Mouse (Mus musculus): ENCODE measurements around the gene Ccr5. TPM values are rescaled to one million over a fixed set of nuclear protein-coding genes. Genes with fewer than 3 reads are reported as not detected.

Gene Ccr5
- total and polyA plus RNA-seq, 3 experiments: 0.86 to 2.1 (median 1.2) TPM

DNA sequence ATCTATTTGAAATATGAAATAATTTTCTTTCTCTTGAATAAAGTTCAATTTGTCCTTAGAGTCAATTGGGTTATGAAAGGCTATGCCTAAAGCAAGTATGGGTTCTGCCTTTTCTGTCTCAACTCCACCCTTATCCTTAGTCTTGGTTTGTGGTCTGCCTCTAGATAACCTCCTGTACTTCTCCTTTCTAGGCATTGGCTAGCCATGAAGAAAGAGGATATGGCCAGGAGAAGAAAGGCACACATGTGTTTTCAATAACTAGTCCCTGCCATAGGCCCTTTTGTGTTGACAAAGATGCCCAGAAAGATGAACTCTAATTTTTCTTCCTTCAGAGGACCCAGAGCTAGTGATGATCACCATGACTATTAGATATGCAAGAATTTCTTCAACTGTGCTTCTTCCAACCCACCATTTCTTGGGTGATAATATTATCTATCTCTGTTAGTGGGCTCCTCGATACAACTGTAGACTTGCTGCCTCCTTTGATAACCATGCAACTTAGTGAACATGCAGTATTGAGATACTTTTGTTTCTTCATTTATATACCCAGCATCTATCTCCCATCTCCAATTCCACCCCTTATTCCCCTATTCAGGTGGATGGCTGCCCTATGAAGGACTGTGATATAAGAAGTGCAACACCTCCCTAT lies 8.6 kb upstream of the Ccr5 start:
- in situ Hi-C loops (cut with MboI; ENCODE audit: low pct_ligation_motif_present, low pct_unique_long_range_greater_than_20kb, low sequenced_read_pairs) (no loop called here), dilution Hi-C loops (cut with MboI; ENCODE audit: extremely low pct_ligation_motif_present, extremely low pct_unique_long_range_greater_than_20kb, low sequenced_read_pairs) (no loop called here)
- TF ChIP-seq IRF4 (IDR thresholded peaks at IDR 0.05; ENCODE audit: low read depth, low read length) (no peak), JUN (IDR thresholded peaks at IDR 0.05; ENCODE audit: insufficient read depth, low read depth, low read length) (no peak), CHD2 (IDR thresholded peaks at IDR 0.05; ENCODE audit: low read length) (no peak), HCFC1 (IDR thresholded peaks at IDR 0.05; ENCODE audit: low read depth, low read length) (no peak)
- Histone ChIP-seq H3K27me3 (replicated peaks) (no peaks in the 10 kb centered on the region), H3K4me1 (ENCODE audit: control insufficient read depth in 1 of 2, insufficient read depth in 2 of 2) (peaks cover 9 to 10% of the 10 kb centered on the region in 2 experiments; a peak in 3 of 4 replicates), H3K4me3 (replicated peaks in 1 of 3; ENCODE audit: low read depth in 2 of 3, low read length in 2 of 3, poor library complexity in 1 of 3) (no peak overlapping the region), H3K79me2 (replicated peaks; ENCODE audit: control insufficient read depth, extremely low read depth, insufficient read depth, poor library complexity, severe bottlenecking) (no peaks in the 10 kb centered on the region), H3K9ac (ENCODE audit: insufficient read depth, low read depth) (no peak overlapping the region), H3K36me3 (replicated peaks in 1 of 2; ENCODE audit: control insufficient read depth in 1 of 2, insufficient read depth in 1 of 2, low read length in 1 of 2) (no peaks in the 10 kb centered on the region), H3K9me3 (replicated peaks; ENCODE audit: low read length) (no peaks in the 10 kb centered on the region), H3K4me2 (ENCODE audit: insufficient read depth, low read depth, poor library complexity, severe bottlenecking) (no peak overlapping the region), H3K27ac (ENCODE audit: insufficient read depth, low read depth) (no peak overlapping the region)
- DNase-seq (ENCODE audit: extremely low read depth): no peak

DNA sequence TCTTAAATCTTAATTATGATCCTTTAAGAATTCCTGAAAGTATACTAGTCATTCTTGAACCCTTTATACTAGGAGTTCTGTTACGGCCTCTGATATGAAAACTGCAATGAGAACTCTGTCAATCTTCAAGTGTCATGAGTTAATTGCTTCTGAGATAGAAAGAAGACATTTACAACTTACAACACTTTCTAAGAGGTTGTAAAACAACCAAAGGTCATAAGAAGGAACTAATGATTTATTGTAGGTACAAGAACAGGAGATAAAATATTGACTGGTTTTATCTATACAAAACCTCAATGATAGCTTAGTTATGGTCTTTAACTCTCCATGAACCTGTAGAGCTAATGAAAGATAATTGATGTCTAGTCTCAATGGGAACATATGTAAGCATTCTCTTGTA lies 7.6 kb upstream of the Ccr5 start:
- no peak overlapping the region for H3K4me2 ChIP-seq (ENCODE audit: insufficient read depth, low read depth, poor library complexity, severe bottlenecking)
- H3K27me3 ChIP-seq (replicated peaks): no peaks in the 10 kb centered on the region
- in situ Hi-C loops (cut with MboI; ENCODE audit: low pct_ligation_motif_present, low pct_unique_long_range_greater_than_20kb, low sequenced_read_pairs) (no loop called here), dilution Hi-C loops (cut with MboI; ENCODE audit: extremely low pct_ligation_motif_present, extremely low pct_unique_long_range_greater_than_20kb, low sequenced_read_pairs) (no loop called here)
- H3K79me2 ChIP-seq (replicated peaks; ENCODE audit: control insufficient read depth, extremely low read depth, insufficient read depth, poor library complexity, severe bottlenecking): no peaks in the 10 kb centered on the region
- no peak overlapping the region for H3K27ac ChIP-seq (ENCODE audit: insufficient read depth, low read depth)
- H3K4me1 ChIP-seq (ENCODE audit: control insufficient read depth in 1 of 2, insufficient read depth in 2 of 2): peaks cover 0 to 6% of the 10 kb centered on the region in 2 experiments; a peak in 1 of 4 replicates
- no peak for DNase-seq (ENCODE audit: extremely low read depth)
- TF ChIP-seq NRF1 (IDR thresholded peaks at IDR 0.05; ENCODE audit: low read depth, low read length): no peak
- H3K9me3 ChIP-seq (replicated peaks; ENCODE audit: low read length): no peaks in the 10 kb centered on the region
- H3K9ac ChIP-seq (ENCODE audit: insufficient read depth, low read depth): no peak overlapping the region
- no peaks in the 10 kb centered on the region for H3K36me3 ChIP-seq (replicated peaks in 1 of 2; ENCODE audit: control insufficient read depth in 1 of 2, insufficient read depth in 1 of 2, low read length in 1 of 2)
- H3K4me3 ChIP-seq (replicated peaks in 1 of 3; ENCODE audit: low read depth in 2 of 3, low read length in 2 of 3, poor library complexity in 1 of 3): no peak overlapping the region

DNA sequence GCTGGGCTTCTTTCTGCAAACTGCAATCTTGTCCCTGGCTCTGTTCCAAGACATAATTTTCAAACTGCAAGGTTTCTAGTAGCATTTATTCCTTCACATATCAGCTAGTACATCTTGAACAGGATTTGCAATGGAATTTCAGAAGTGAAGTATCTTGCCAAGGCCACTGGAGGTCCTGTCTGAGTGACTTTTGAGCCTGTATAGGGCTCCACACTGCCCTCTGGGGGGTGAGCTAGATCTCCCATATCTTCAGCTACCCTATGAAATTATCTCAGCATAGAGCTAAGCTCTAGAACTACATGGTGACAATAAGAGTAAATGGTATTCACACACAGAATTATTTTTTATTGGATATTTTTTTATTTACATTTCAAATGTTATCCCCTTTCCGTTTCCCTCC lies 2.9 kb upstream of the Ccr5 start:
- Histone ChIP-seq H3K27me3 (replicated peaks) (no peaks in the 10 kb centered on the region), H3K9ac (ENCODE audit: insufficient read depth, low read depth) (no peak overlapping the region), H3K36me3 (replicated peaks in 1 of 2; ENCODE audit: control insufficient read depth in 1 of 2, insufficient read depth in 1 of 2, low read length in 1 of 2) (no peaks in the 10 kb centered on the region), H3K4me2 (ENCODE audit: insufficient read depth, low read depth, poor library complexity, severe bottlenecking) (no peak overlapping the region), H3K27ac (ENCODE audit: insufficient read depth, low read depth) (no peak overlapping the region), H3K79me2 (replicated peaks; ENCODE audit: control insufficient read depth, extremely low read depth, insufficient read depth, poor library complexity, severe bottlenecking) (no peaks in the 10 kb centered on the region), H3K4me3 (replicated peaks in 1 of 3; ENCODE audit: low read depth in 2 of 3, low read length in 2 of 3, poor library complexity in 1 of 3) (no peak overlapping the region), H3K4me1 (ENCODE audit: control insufficient read depth in 1 of 2, insufficient read depth in 2 of 2) (peaks cover 0 to 19% of the 10 kb centered on the region in 2 experiments; a peak in 2 of 4 replicates), H3K9me3 (replicated peaks; ENCODE audit: low read length) (no peaks in the 10 kb centered on the region)
- in situ Hi-C loops (cut with MboI; ENCODE audit: low pct_ligation_motif_present, low pct_unique_long_range_greater_than_20kb, low sequenced_read_pairs) (no loop called here), dilution Hi-C loops (cut with MboI; ENCODE audit: extremely low pct_ligation_motif_present, extremely low pct_unique_long_range_greater_than_20kb, low sequenced_read_pairs) (no loop called here)
- DNase-seq (ENCODE audit: extremely low read depth): peak; percentile 76
- TF ChIP-seq ZKSCAN1 (IDR thresholded peaks at IDR 0.05; ENCODE audit: borderline replicate concordance, low read depth, low read length): no peak
- TF ChIP-seq NELFE (IDR thresholded peaks at IDR 0.05; ENCODE audit: low read depth, low read length): peak; percentile 69; the same call in 1 of the 2 replicates
- TF ChIP-seq PAX5 (IDR thresholded peaks at IDR 0.05; ENCODE audit: low read length): no peak
- TF ChIP-seq IRF4 (IDR thresholded peaks at IDR 0.05; ENCODE audit: low read depth, low read length): 0 out of 2 replicates have a peak, but pooled peaks have one; percentile 18
- no peak for TF ChIP-seq SIN3A (IDR thresholded peaks at IDR 0.05; ENCODE audit: low read length)
- peak; percentile 80 for TF ChIP-seq RAD21 (IDR thresholded peaks at IDR 0.05; ENCODE audit: low read depth, low read length)
- TF ChIP-seq ZC3H11A (IDR thresholded peaks at IDR 0.05; ENCODE audit: low read depth, low read length): peak; percentile 69
- TF ChIP-seq CTCF (conservative IDR thresholded peaks at IDR 0.05 in 1 of 2, IDR thresholded peaks at IDR 0.05 in 1 of 2; ENCODE audit: low read depth in 2 of 2, low read length in 2 of 2): peak; percentile 30 to 100; a peak in 2 of 4 replicates
- no peak for TF ChIP-seq EP300 (IDR thresholded peaks at IDR 0.05; ENCODE audit: low read length)
- TF ChIP-seq JUND (conservative IDR thresholded peaks at IDR 0.05; ENCODE audit: low read depth, low read length): 0 out of 2 replicates have a peak, but pooled peaks have one; percentile 10
- TF ChIP-seq ZNF384 (IDR thresholded peaks at IDR 0.05; ENCODE audit: low read depth, low read length): no peak
- TF ChIP-seq USF2 (conservative IDR thresholded peaks at IDR 0.05; ENCODE audit: low read depth, low read length): no peak
- TF ChIP-seq CHD2 (IDR thresholded peaks at IDR 0.05; ENCODE audit: low read length): no peak
- no peak for TF ChIP-seq MAFK (IDR thresholded peaks at IDR 0.05; ENCODE audit: insufficient replicate concordance, low read length)
- no peak for TF ChIP-seq TCF12 (IDR thresholded peaks at IDR 0.05; ENCODE audit: low read depth, low read length)
- TF ChIP-seq RCOR1 (conservative IDR thresholded peaks at IDR 0.05; ENCODE audit: low read depth, low read length): no peak
- peak; percentile 98 for TF ChIP-seq SMC3 (IDR thresholded peaks at IDR 0.05; ENCODE audit: low read depth, low read length)
- TF ChIP-seq ELF1 (IDR thresholded peaks at IDR 0.05; ENCODE audit: low read depth, low read length): no peak
